ENCODE assay signal across 24 mouse cellular contexts in genomic region chr9:83700056-83700455, GRCm38 (mm10).
"Had no signal": no experiment of that assay in that cellular context is flagged by ENCODE, and none has a peak within 500 bp of the region (broad histone marks: within the 10 kb centered on the region; RNA-seq: fewer than 3 reads in every experiment).

No protein-coding gene starts in this region.

- H3K4me3 ChIP-seq: heart, embryonic 10.5 days; heart, embryonic 13.5 days; heart, embryonic 15.5 days; hindbrain, embryonic 15.5 days; kidney, embryonic 15.5 days; limb, embryonic 13.5 days; limb, embryonic 15.5 days; liver, embryonic 12.5 days had no signal

- H3K27ac ChIP-seq: heart, embryonic 10.5 days; heart, embryonic 13.5 days; heart, embryonic 15.5 days; hindbrain, embryonic 15.5 days; kidney, embryonic 15.5 days; kidney, postnatal 0 days; limb, embryonic 13.5 days; limb, embryonic 15.5 days; liver, embryonic 12.5 days had no signal

- H3K4me1 ChIP-seq: heart, embryonic 10.5 days; heart, embryonic 13.5 days; heart, embryonic 15.5 days; hindbrain, embryonic 15.5 days; kidney, embryonic 15.5 days; limb, embryonic 15.5 days; liver, embryonic 12.5 days had no signal

- H3K36me3 ChIP-seq: heart, embryonic 10.5 days; heart, embryonic 13.5 days; heart, embryonic 15.5 days; hindbrain, embryonic 15.5 days; kidney, embryonic 15.5 days; limb, embryonic 13.5 days; limb, embryonic 15.5 days; liver, embryonic 12.5 days had no signal

- H3K4me2 ChIP-seq: heart, embryonic 13.5 days; heart, embryonic 15.5 days; hindbrain, embryonic 15.5 days; kidney, embryonic 15.5 days; limb, embryonic 13.5 days; limb, embryonic 15.5 days; liver, embryonic 12.5 days had no signal

- H3K9me3 ChIP-seq: heart, embryonic 10.5 days; heart, embryonic 13.5 days; heart, embryonic 15.5 days; hindbrain, embryonic 15.5 days; kidney, embryonic 15.5 days; limb, embryonic 13.5 days; limb, embryonic 15.5 days; liver, embryonic 12.5 days had no signal

- H3K9ac ChIP-seq: forebrain, postnatal 0 days; heart, embryonic 13.5 days; heart, embryonic 15.5 days; hindbrain, embryonic 15.5 days; kidney, embryonic 15.5 days; limb, embryonic 13.5 days; limb, embryonic 15.5 days; liver, embryonic 12.5 days had no signal

- ATAC-seq: forebrain, postnatal 0 days; intestine, embryonic 16.5 days; liver, embryonic 12.5 days had no signal

- H3K27me3 ChIP-seq: heart, embryonic 15.5 days; hindbrain, embryonic 15.5 days; kidney, embryonic 15.5 days; limb, embryonic 13.5 days; limb, embryonic 15.5 days; liver, embryonic 12.5 days had no signal

- DNase-seq: forebrain, postnatal 0 days; gastrocnemius, postnatal 14 days; gastrocnemius, postnatal 36 days; heart, adult 18-20 months; heart, postnatal 14 days; heart, postnatal 36 days; kidney, adult 11 months; kidney, adult 2 months; kidney, adult 9 months; kidney, postnatal 14 days; kidney, postnatal 36 days; layer of hippocampus, adult 9-11 months; layer of hippocampus, postnatal 36 days; left cerebral cortex, postnatal 4 days had no signal
